Mouse (Mus musculus) liver, embryonic 14.5 days (tissue): ENCODE data around the gene Gpatch8.

Experiments
- CTCF ChIP-seq: IDR thresholded peaks from 2 replicates; pipeline ENCODE4 v1.5.1; 2016; ENCODE audit warnings: antibody characterized with exemption, low read depth, control low read depth
- EP300 ChIP-seq: IDR thresholded peaks from 2 replicates; pipeline ENCODE4 v1.6.1; 2016; ENCODE audit warnings: antibody characterized with exemption, low read depth

- TF ChIP-seq EP300 (no peak), CTCF (no peak)
These were observed 119.8 kb downstream of the Gpatch8 start for GRCm38 (mm10) chr11:102436471-102436790.
